Mouse (Mus musculus): ENCODE results near the gene Pold1. TPM values are rescaled to one million over a fixed set of nuclear protein-coding genes. Genes with fewer than 3 reads are reported as not detected.

Pold1 gene
- polyA plus RNA-seq, 1 experiment from 2014 or later: 184 TPM

GRCm38 (mm10) chr7:44551731-44552130, 3.1 kb upstream of the Pold1 start:
- H3K4me3 ChIP-seq: 0 out of 2 replicates have a peak overlapping the region, but pooled peaks have one; percentile 17

GRCm38 (mm10) chr7:44551301-44551700, 2.7 kb upstream of the Pold1 start:
- Histone ChIP-seq H3K36me3 (peaks cover 41% of the 10 kb centered on the region), H3K4me1 (peaks cover 29% of the 10 kb centered on the region), H3K27ac (no peak overlapping the region), H3K9me3 (replicated peaks) (no peaks in the 10 kb centered on the region), H3K27me3 (ENCODE audit: low read depth, poor library complexity, severe bottlenecking) (no peaks in the 10 kb centered on the region), H3K4me3 (0 out of 2 replicates have a peak overlapping the region, but pooled peaks have one; percentile 17)
- no peak for DNase-seq (ENCODE audit: low spot score)
- WGBS: 95% methylated on average over 21 of the region's 21 CpGs

More at GRCm38 (mm10) chr7:44551731-44552130, 3.1 kb upstream of the Pold1 start:
- Histone ChIP-seq H3K27ac (no peak overlapping the region), H3K36me3 (peaks cover 36% of the 10 kb centered on the region), H3K9me3 (replicated peaks) (no peaks in the 10 kb centered on the region), H3K27me3 (ENCODE audit: low read depth, poor library complexity, severe bottlenecking) (no peaks in the 10 kb centered on the region), H3K4me1 (peaks cover 29% of the 10 kb centered on the region)
- WGBS: 78% methylated on average over 22 of the region's 22 CpGs
- DNase-seq (ENCODE audit: low spot score): no peak

DNA sequence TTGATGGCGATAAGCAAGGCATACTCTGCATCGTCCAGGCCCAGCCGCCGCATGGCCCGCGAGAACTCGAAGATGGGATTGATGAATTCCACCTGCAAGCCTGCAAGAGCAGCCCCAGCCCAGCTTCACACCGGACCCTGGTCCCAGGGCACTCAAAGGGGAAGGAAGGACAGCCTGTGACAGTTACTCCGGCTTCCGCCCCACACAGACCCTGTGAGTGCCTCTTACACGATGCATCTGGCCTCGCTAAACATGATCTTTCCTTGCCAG, 1.7 kb upstream of the Pold1 start:
- no peaks in the 10 kb centered on the region for H3K9me3 ChIP-seq (replicated peaks)
- peaks cover 29% of the 10 kb centered on the region for H3K4me1 ChIP-seq
- DNase-seq (ENCODE audit: low spot score): no peak
- H3K27ac ChIP-seq: no peak overlapping the region
- H3K36me3 ChIP-seq: peaks cover 49% of the 10 kb centered on the region
- H3K4me3 ChIP-seq: no peak overlapping the region
- WGBS: 95% methylated on average over 12 of the region's 12 CpGs
- no peaks in the 10 kb centered on the region for H3K27me3 ChIP-seq (ENCODE audit: low read depth, poor library complexity, severe bottlenecking)

DNA sequence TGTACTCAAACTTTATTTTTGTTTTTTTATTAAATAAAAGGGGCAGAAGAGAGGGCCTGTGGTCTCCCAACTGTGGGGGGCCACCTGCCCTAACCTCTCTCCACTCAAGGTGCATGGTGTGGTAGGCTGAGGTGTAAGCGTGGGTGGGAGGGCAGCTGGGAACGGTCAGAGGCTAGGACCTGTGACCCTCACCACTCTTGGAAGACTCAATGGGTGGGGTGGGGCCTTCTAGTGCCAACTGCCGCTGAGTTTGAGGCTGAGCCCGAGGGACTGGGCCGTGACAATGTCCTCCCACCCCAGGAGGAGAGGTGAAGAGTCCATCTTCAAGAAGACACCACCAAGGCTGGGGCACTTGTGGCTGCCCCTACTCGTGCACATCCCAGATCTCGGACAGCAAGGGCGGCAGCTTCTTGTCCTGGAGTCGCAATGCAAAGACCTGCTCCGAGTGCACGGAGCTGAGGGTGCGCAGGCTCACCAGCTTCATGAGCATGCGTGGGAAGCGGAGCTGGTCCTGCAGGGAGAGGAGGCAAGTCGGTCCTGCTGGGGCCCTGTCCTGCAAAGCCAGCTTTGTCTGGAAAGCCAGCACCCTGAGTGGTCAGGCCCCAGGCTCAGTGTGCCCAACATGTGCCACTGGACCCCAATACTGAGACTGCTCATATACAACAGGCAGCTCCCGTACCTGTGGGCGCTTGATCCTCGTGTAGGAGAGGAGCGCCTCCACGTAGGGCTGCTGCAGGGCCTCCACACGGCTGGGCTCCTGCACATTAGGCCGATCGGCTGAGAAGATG, 1.2 kb upstream of the Pold1 start:
- no peak overlapping the region for H3K4me3 ChIP-seq
- no peaks in the 10 kb centered on the region for H3K27me3 ChIP-seq (ENCODE audit: low read depth, poor library complexity, severe bottlenecking)
- peak; percentile 29 for DNase-seq (ENCODE audit: low spot score)
- no peaks in the 10 kb centered on the region for H3K9me3 ChIP-seq (replicated peaks)
- H3K4me1 ChIP-seq: peaks cover 29% of the 10 kb centered on the region
- H3K36me3 ChIP-seq: peaks cover 54% of the 10 kb centered on the region
- 96% methylated on average over 23 of the region's 23 CpGs for whole genome bisulfite sequencing
- no peak overlapping the region for H3K27ac ChIP-seq

GRCm38 (mm10) chr7:44547725-44548124, 924 bp downstream of the Pold1 start:
- Histone ChIP-seq H3K9me3 (replicated peaks) (no peaks in the 10 kb centered on the region), H3K36me3 (peaks cover 72% of the 10 kb centered on the region), H3K27ac (peak overlapping the region; percentile 88), H3K27me3 (ENCODE audit: low read depth, poor library complexity, severe bottlenecking) (no peaks in the 10 kb centered on the region), H3K4me1 (peaks cover 18% of the 10 kb centered on the region), H3K4me3 (peak overlapping the region; percentile 71)
- DNase-seq (ENCODE audit: low spot score): no peak
- 22% methylated on average over 5 of the region's 5 CpGs for WGBS

DNA sequence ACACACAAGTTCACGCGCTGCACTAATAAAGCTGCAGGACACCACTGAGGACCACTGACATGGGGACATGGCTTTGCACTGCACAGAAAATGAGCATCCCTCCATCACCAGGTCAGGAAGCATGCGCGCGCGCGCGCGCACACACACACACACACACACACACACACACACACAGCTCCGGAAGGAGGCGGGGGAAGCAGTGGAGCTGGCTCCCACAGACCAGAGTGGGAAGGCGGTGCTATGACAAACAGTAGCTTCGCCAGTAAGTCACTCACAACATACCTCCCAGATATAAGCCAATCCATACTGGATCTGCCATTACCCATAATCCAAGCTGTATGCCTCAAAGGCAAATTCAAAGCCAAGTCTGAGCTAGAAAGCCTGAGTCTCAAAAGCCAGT, 1.6 kb downstream of the Pold1 start:
- Histone ChIP-seq H3K27ac (no peak overlapping the region), H3K4me3 (peak overlapping the region; percentile 71), H3K4me1 (peaks cover 14% of the 10 kb centered on the region), H3K36me3 (peaks cover 73% of the 10 kb centered on the region), H3K9me3 (replicated peaks) (no peaks in the 10 kb centered on the region), H3K27me3 (ENCODE audit: low read depth, poor library complexity, severe bottlenecking) (no peaks in the 10 kb centered on the region)
- no peak for DNase-seq (ENCODE audit: low spot score)
- WGBS: 97% methylated on average over 13 of the region's 13 CpGs

- Histone ChIP-seq H3K27ac (no peak overlapping the region), H3K27me3 (ENCODE audit: low read depth, poor library complexity, severe bottlenecking) (no peaks in the 10 kb centered on the region), H3K4me1 (peaks cover 14% of the 10 kb centered on the region), H3K36me3 (peaks cover 73% of the 10 kb centered on the region), H3K4me3 (no peak overlapping the region), H3K9me3 (replicated peaks) (no peaks in the 10 kb centered on the region)
- no peak for DNase-seq (ENCODE audit: low spot score)
- 95% methylated on average over 3 of the region's 3 CpGs for WGBS
Observed at GRCm38 (mm10) chr7:44546274-44546673, 2.4 kb downstream of the Pold1 start.

DNA sequence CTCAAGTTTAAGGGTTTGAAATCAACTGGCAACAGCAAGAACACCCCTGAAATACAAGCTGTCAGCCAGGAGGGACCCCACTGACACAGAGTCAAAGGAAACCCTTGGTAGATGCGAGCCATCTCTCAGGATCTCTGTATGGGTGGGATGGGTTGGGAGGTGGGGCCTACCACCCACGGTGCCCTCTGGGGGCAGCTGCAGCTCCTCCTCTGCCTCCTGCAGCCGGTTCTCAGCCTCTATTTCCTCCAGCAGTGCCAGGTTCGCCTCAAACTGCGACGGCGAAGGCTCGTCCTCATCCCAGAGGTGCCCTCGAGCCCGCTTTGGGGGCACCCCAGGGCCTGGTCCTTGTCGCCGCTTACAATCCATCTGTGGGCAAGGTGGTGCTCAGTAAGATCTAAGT, 5.6 kb downstream of the Pold1 start:
- no peaks in the 10 kb centered on the region for H3K27me3 ChIP-seq (ENCODE audit: low read depth, poor library complexity, severe bottlenecking)
- H3K27ac ChIP-seq: no peak overlapping the region
- WGBS: 79% methylated on average over 12 of the region's 12 CpGs
- DNase-seq (ENCODE audit: low spot score): no peak
- peaks cover 13% of the 10 kb centered on the region for H3K4me1 ChIP-seq
- peaks cover 86% of the 10 kb centered on the region for H3K36me3 ChIP-seq
- no peaks in the 10 kb centered on the region for H3K9me3 ChIP-seq (replicated peaks)
- H3K4me3 ChIP-seq: no peak overlapping the region

GRCm38 (mm10) chr7:44542555-44542954, 6.1 kb downstream of the Pold1 start:
- H3K27me3 ChIP-seq (ENCODE audit: low read depth, poor library complexity, severe bottlenecking): no peaks in the 10 kb centered on the region
- H3K36me3 ChIP-seq: peaks cover 91% of the 10 kb centered on the region
- H3K9me3 ChIP-seq (replicated peaks): no peaks in the 10 kb centered on the region
- no peak for DNase-seq (ENCODE audit: low spot score)
- 96% methylated on average over 11 of the region's 11 CpGs for WGBS
- no peak overlapping the region for H3K27ac ChIP-seq
- H3K4me1 ChIP-seq: peaks cover 8% of the 10 kb centered on the region
- no peak overlapping the region for H3K4me3 ChIP-seq

- Histone ChIP-seq H3K9me3 (replicated peaks) (no peaks in the 10 kb centered on the region), H3K36me3 (peaks cover 100% of the 10 kb centered on the region), H3K4me3 (no peak overlapping the region; the same call in 1 of the 2 replicates), H3K4me1 (0 out of 2 replicates have a peak, but pooled peaks cover 3% of the 10 kb centered on the region), H3K27ac (no peak overlapping the region), H3K27me3 (ENCODE audit: low read depth, poor library complexity, severe bottlenecking) (no peaks in the 10 kb centered on the region)
- 91% methylated on average over 41 of the region's 41 CpGs for WGBS
- no peak for DNase-seq (ENCODE audit: low spot score)
Observed at GRCm38 (mm10) chr7:44538756-44539624, 9.7 kb downstream of the Pold1 start.

- Histone ChIP-seq H3K27me3 (ENCODE audit: low read depth, poor library complexity, severe bottlenecking) (no peaks in the 10 kb centered on the region), H3K36me3 (peaks cover 100% of the 10 kb centered on the region), H3K9me3 (replicated peaks) (no peaks in the 10 kb centered on the region), H3K4me3 (no peak overlapping the region), H3K27ac (no peak overlapping the region), H3K4me1 (0 out of 2 replicates have a peak, but pooled peaks cover 3% of the 10 kb centered on the region)
- no peak for DNase-seq (ENCODE audit: low spot score)
- WGBS: 89% methylated on average over 13 of the region's 13 CpGs
Observed at GRCm38 (mm10) chr7:44537496-44537895, 11.2 kb downstream of the Pold1 start.

GRCm38 (mm10) chr7:44537009-44537408, 11.6 kb downstream of the Pold1 start:
- WGBS: 82% methylated on average over 7 of the region's 7 CpGs
- H3K36me3 ChIP-seq: peaks cover 100% of the 10 kb centered on the region

DNA sequence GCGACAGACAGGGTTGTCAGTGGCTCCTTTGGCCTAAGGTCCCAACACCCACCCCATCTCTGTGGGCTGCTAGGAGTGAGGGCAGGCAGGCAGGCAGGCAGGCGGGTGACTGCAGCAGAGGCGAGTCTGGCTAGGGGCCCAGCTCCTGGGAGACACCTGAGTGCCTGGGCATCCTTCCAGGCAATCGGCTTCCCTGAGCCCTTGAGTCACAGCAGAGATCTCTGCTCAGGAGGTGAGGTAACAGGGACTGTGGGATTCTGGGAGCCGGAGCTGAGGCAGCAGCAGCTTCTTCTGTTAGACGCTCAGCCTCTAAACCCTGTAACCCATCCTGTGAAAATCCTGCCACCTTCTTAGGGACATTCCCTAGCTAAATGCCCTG, 12.1 kb downstream of the Pold1 start:
- H3K36me3 ChIP-seq: peaks cover 97% of the 10 kb centered on the region
- 95% methylated on average over 6 of the region's 6 CpGs for WGBS

More at GRCm38 (mm10) chr7:44537009-44537408, 11.6 kb downstream of the Pold1 start:
- Histone ChIP-seq H3K27ac (no peak overlapping the region), H3K4me3 (no peak overlapping the region), H3K9me3 (replicated peaks) (no peaks in the 10 kb centered on the region), H3K27me3 (ENCODE audit: low read depth, poor library complexity, severe bottlenecking) (no peaks in the 10 kb centered on the region), H3K4me1 (0 out of 2 replicates have a peak, but pooled peaks cover 3% of the 10 kb centered on the region)
- DNase-seq (ENCODE audit: low spot score): no peak

More for the DNA sequence above, 12.1 kb downstream of the Pold1 start:
- no peak overlapping the region for H3K4me3 ChIP-seq
- no peaks in the 10 kb centered on the region for H3K27me3 ChIP-seq (ENCODE audit: low read depth, poor library complexity, severe bottlenecking)
- no peak for DNase-seq (ENCODE audit: low spot score)
- H3K4me1 ChIP-seq: 0 out of 2 replicates have a peak, but pooled peaks cover 3% of the 10 kb centered on the region
- H3K27ac ChIP-seq: no peak overlapping the region
- no peaks in the 10 kb centered on the region for H3K9me3 ChIP-seq (replicated peaks)

Data from limb, embryonic 10.5 days (tissue).